Mouse (Mus musculus) stomach, postnatal 0 days (tissue): ENCODE results near the gene Cebpz.

ENCODE experiments used
- CTCF ChIP-seq: IDR thresholded peaks from 2 replicates; pipeline ENCODE4 v1.5.1; 2016; ENCODE audit warnings: antibody characterized with exemption, low read depth, mild to moderate bottlenecking, moderate library complexity
- EP300 ChIP-seq: optimal IDR thresholded peaks from 2 replicates; pipeline ENCODE3; 2016; ENCODE audit warnings: antibody characterized with exemption

GRCm38 (mm10) chr17:78953240-78953639 is 16.4 kb upstream of the Cebpz start:
- TF ChIP-seq CTCF (no peak), EP300 (no peak)
